Mouse (Mus musculus) midbrain, postnatal 0 days (tissue): ENCODE data around the gene Galnt10. TPM values are rescaled to one million over a fixed set of nuclear protein-coding genes. Genes with fewer than 3 reads are reported as not detected.
A peak's percentile ranks its signal among the peaks of the same experiment; 100 is the strongest.

ENCODE experiments used
- ATAC-seq: fragments of 200-750 bp; cut with Nextera tagmentation; 2 replicates; pipeline ENCODE4 v1.8.0; 2017; ENCODE audit warnings: moderate number of reproducible peaks, mild to moderate bottlenecking, moderate TSS enrichment, moderate library complexity; ENCODE audit not compliant: low FRiP score
- DNase-seq: peaks from one replicate; pipeline ENCODE4 v3.0.0-alpha.2; 2015; ENCODE audit warnings: low spot score
- H3K27ac ChIP-seq: fragments of 300-500 bp; sonication (generic); 2 replicates; pipeline ENCODE4 v1.5.1; 2014; ENCODE audit warnings: low read depth, mild to moderate bottlenecking, low read length, mixed read lengths
- H3K27me3 ChIP-seq: fragments of 300-500 bp; sonication (generic); 2 replicates; pipeline ENCODE4 v1.6.1; 2014; ENCODE audit warnings: low read length, control low read depth, mixed read lengths; ENCODE audit not compliant: insufficient read depth
- H3K36me3 ChIP-seq: fragments of 300-500 bp; sonication (generic); 2 replicates; pipeline ENCODE4 v1.6.1; 2014; ENCODE audit warnings: low read length, control low read depth, mixed read lengths; ENCODE audit not compliant: insufficient read depth
- H3K4me1 ChIP-seq: fragments of 300-500 bp; sonication (generic); 2 replicates; pipeline ENCODE4 v1.6.1; 2014; ENCODE audit warnings: mild to moderate bottlenecking, control low read depth, antibody characterized with exemption, low read length, mixed read lengths; ENCODE audit not compliant: insufficient read depth
- H3K4me2 ChIP-seq: fragments of 300-500 bp; sonication (generic); 2 replicates; pipeline ENCODE4 v1.6.1; 2014; ENCODE audit warnings: low read depth, mild to moderate bottlenecking, low read length, mixed read lengths; ENCODE audit not compliant: poor library complexity, severe bottlenecking
- H3K4me3 ChIP-seq: fragments of 300-500 bp; sonication (generic); 2 replicates; pipeline ENCODE4 v1.5.1; 2014; ENCODE audit warnings: low read depth, mild to moderate bottlenecking, low read length, moderate library complexity
- H3K9ac ChIP-seq: fragments of 300-500 bp; sonication (generic); replicated peaks from 2 replicates; pipeline ENCODE4 v1.6.1; 2014; ENCODE audit warnings: mild to moderate bottlenecking, low read length, moderate library complexity, mixed read lengths; ENCODE audit not compliant: poor library complexity, severe bottlenecking
- H3K9me3 ChIP-seq: fragments of 300-500 bp; sonication (generic); 2 replicates; pipeline ENCODE4 v1.6.1; 2016; ENCODE audit warnings: low read length, control low read depth
- CTCF ChIP-seq: IDR thresholded peaks from 2 replicates; pipeline ENCODE4 v1.5.1; 2016; ENCODE audit warnings: antibody characterized with exemption, mild to moderate bottlenecking
- WGBS: fragments of 180-500 bp; shearing (Covaris S2); extraction: QIAGEN DNeasy Blood & Tissue Kit; methylation state at CpG from one replicate; pipeline ENCODE4 v1.1.7; 2014; 5-methylcytosine and 5-hydroxymethylcytosine counted together
- polyA plus RNA-seq: library from polyadenylated mRNA; unstranded; fragments of >200 nt; fragmentation: Nextera tagmentation; extraction: Ambion mirVana; gene quantifications from 2 replicates; pipeline ENCODE4 v1.2.1, GENCODE M21; 2015
- total RNA-seq: library from RNA; depleted of rRNA; stranded (reverse); fragments of >200 nt; gene quantifications from 2 replicates; pipeline ENCODE4 v1.2.3, GENCODE M21; 2014

Galnt10 gene
- total and polyA plus RNA-seq, 2 experiments from 2014 or later, result 11.8 to 26.0 TPM

- ATAC-seq (peak; percentile 94), DNase-seq (peak; percentile 97)
- Histone ChIP-seq H3K9ac (peak within 1 kb of the TSS; percentile 66), H3K27me3 (no peaks in the 10 kb centered on the region), H3K27ac (peak within 1 kb of the TSS; percentile 1), H3K9me3 (no peaks in the 10 kb centered on the region), H3K4me1 (peaks cover 4% of the 10 kb centered on the region; the same call in 1 of the 2 replicates), H3K4me2 (peak within 1 kb of the TSS; percentile 99), H3K36me3 (no peaks in the 10 kb centered on the region), H3K4me3 (peak within 1 kb of the TSS; percentile 90)
- WGBS, result under 1% methylated on average over 62 of the region's 66 CpGs
- no peak for TF ChIP-seq CTCF
These were observed 155.9 kb downstream of the Galnt10 start, which contains the start of gene Sap30l for GRCm38 (mm10) chr11:57800971-57801765. Gene Sap30l (plus strand): TSS chr11:57801637.

- H3K9me3 ChIP-seq, result no peaks in the 10 kb centered on the region
- H3K27me3 ChIP-seq, result no peaks in the 10 kb centered on the region
- H3K9ac ChIP-seq, result peak overlapping the region; percentile 66
- under 1% methylated on average over 77 of the region's 85 CpGs for WGBS
- H3K4me1 ChIP-seq, result peaks cover 4% of the 10 kb centered on the region; the same call in 1 of the 2 replicates
- peak overlapping the region; percentile 1 for H3K27ac ChIP-seq
- peak; percentile 32 for DNase-seq
- H3K36me3 ChIP-seq, result 0 out of 2 replicates have a peak, but pooled peaks cover 3% of the 10 kb centered on the region
- peak; percentile 59 for ATAC-seq
- peak overlapping the region; percentile 90 for H3K4me3 ChIP-seq
- peak overlapping the region; percentile 99 for H3K4me2 ChIP-seq
- no peak for TF ChIP-seq CTCF
These were observed 156.7 kb downstream of the Galnt10 start for GRCm38 (mm10) chr11:57801766-57802510.

GRCm38 (mm10) chr11:57802511-57802870 lies 157.2 kb downstream of the Galnt10 start:
- ATAC-seq (no peak), DNase-seq (peak; percentile 42)
- peaks cover 5% of the 10 kb centered on the region; the same call in 1 of the 2 replicates for H3K36me3 ChIP-seq
- TF ChIP-seq CTCF, result no peak
- H3K27me3 ChIP-seq, result no peaks in the 10 kb centered on the region
- H3K4me1 ChIP-seq, result peaks cover 4% of the 10 kb centered on the region; the same call in 1 of the 2 replicates
- peak overlapping the region; percentile 90 for H3K4me3 ChIP-seq
- H3K9ac ChIP-seq, result peak overlapping the region; percentile 66
- under 1% methylated on average over 18 of the region's 18 CpGs for WGBS
- H3K27ac ChIP-seq, result peak overlapping the region; percentile 1; the same call in 1 of the 2 replicates
- no peaks in the 10 kb centered on the region for H3K9me3 ChIP-seq
- peak overlapping the region; percentile 99 for H3K4me2 ChIP-seq

- no peak for ATAC-seq
- no peak for TF ChIP-seq CTCF
- no peaks in the 10 kb centered on the region for H3K9me3 ChIP-seq
- H3K36me3 ChIP-seq, result peaks cover 16% of the 10 kb centered on the region
- peaks cover 4% of the 10 kb centered on the region; the same call in 1 of the 2 replicates for H3K4me1 ChIP-seq
- DNase-seq, result no peak
- no peak overlapping the region for H3K27ac ChIP-seq
- no peak overlapping the region for H3K4me3 ChIP-seq
- H3K4me2 ChIP-seq, result no peak overlapping the region
- 84% methylated on average over 3 of the region's 3 CpGs for WGBS
- H3K9ac ChIP-seq, result no peak overlapping the region
- no peaks in the 10 kb centered on the region for H3K27me3 ChIP-seq
These were observed 159.8 kb downstream of the Galnt10 start for GRCm38 (mm10) chr11:57805047-57805446.

GRCm38 (mm10) chr11:57809017-57809731 lies 163.9 kb downstream of the Galnt10 start:
- Histone ChIP-seq H3K9ac (no peak overlapping the region), H3K4me1 (no peaks in the 10 kb centered on the region), H3K36me3 (peaks cover 22% of the 10 kb centered on the region), H3K27me3 (no peaks in the 10 kb centered on the region), H3K4me2 (no peak overlapping the region), H3K4me3 (no peak overlapping the region), H3K9me3 (no peaks in the 10 kb centered on the region), H3K27ac (no peak overlapping the region)
- TF ChIP-seq CTCF, result no peak
- WGBS, result 94% methylated on average over 17 of the region's 17 CpGs
- ATAC-seq (no peak), DNase-seq (no peak)
